Mouse (Mus musculus) right cerebral cortex, postnatal 14 days (tissue): ENCODE measurements around the gene Hivep1.

ENCODE experiments used
- DNase-seq: peaks from one replicate; pipeline ENCODE4 v3.0.0; 2022

The Hivep1 gene

GRCm38 (mm10) chr13:42076751-42077302 is 25.0 kb downstream of the Hivep1 start:
- DNase-seq = no peak

DNA sequence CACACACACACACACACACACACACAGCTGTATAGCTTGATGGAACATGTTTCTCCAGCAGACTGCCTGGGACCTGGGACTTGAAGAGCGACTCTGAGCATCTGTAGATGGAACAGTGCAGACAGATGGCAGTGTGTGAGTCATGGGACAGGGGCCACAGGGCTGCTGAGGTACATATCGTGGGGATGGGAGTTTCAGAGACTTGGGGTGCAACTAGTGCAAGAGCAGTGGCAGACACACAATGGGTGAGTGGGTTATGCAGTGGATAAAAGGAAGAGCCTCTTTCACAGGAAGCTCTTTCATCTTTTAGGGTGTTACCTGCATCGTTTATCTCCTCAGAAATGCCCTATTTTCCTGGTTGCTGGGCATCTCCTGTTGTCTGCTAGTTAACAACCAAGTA is 25.8 kb downstream of the Hivep1 start:
- DNase-seq = no peak

DNA sequence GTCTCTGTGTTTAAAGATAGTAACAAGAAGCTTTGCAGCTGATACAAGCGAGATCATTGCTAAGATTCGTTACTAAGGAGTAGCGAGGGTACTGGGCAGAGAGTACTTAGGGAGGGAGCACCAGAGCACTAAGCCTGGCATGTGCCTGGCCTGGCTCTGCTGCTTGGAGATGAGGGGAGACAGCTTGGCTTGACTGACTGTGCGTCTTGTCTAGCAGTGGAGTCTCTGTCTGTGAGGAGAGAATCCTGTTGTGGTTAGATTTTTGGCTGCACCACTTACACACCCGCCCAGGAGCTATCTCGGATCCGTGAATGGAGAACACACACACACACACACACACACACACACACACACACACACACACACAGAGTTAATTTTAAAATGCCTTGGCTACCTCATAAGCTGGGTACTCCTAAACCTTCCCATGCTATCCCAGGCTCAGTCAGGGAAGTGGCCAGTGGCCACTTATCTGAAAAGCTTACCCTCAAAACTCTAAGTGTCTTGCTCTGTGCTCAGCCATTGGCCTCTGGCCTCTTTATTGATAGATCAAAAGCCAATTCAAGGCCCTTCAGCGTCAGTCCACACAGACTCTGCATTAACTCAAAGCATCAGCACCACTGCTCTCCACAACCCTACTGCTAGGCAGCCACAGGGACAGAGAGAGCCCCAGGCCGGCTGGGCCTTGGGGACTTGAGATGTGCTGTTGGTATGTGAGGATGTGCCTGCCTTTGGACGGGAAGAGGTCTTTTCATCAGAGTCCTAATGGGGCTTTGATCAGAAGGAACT is 28.5 kb downstream of the Hivep1 start:
- no peak for DNase-seq

GRCm38 (mm10) chr13:42088339-42088738 is 36.5 kb downstream of the Hivep1 start:
- no peak for DNase-seq

GRCm38 (mm10) chr13:42089025-42089424 is 37.2 kb downstream of the Hivep1 start:
- DNase-seq = no peak

GRCm38 (mm10) chr13:42090751-42091150 is 38.9 kb downstream of the Hivep1 start:
- DNase-seq = no peak

- no peak for DNase-seq
Measured at GRCm38 (mm10) chr13:42092392-42093139, 40.7 kb downstream of the Hivep1 start.

DNA sequence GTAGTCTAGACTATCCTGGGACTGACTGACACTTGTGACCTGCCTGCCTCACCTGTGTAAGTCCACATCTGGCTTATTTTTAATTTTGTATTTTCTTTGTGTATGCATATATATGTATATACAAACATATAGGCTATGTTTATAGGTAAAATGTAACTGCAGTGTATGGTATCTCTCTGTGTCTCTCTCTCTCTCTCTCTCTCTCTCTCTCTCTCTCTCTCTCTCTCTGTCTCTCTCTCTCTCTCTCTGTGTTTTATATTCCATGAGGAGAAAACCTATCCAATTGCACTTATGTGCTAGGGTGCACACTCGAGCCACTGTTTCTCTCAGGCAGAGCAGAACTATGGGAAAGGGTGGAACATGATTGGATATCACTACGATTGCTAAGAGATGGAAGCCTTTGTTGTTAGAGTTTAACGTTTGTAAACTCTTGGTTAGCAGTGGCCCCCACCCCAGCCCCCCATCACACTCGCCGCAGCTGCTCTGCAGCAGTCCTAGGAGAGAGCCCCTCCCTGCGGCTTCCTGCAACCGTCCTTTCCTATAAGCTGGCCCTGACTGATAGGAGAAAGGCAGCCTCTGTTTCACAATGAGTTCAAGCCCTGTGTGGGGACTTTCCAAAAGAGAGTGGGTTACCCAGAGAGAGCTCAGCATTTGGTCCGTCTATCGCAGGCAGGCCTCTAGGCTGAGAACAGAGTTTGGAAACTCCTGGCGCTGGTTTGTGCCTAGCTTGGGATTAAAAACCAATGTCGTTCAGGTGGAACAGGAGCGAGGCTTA is 41.6 kb downstream of the Hivep1 start:
- no peak for DNase-seq

- DNase-seq = no peak
Measured at GRCm38 (mm10) chr13:42095826-42096515, 44.1 kb downstream of the Hivep1 start.

GRCm38 (mm10) chr13:42097109-42097508 is 45.3 kb downstream of the Hivep1 start:
- DNase-seq = no peak

DNA sequence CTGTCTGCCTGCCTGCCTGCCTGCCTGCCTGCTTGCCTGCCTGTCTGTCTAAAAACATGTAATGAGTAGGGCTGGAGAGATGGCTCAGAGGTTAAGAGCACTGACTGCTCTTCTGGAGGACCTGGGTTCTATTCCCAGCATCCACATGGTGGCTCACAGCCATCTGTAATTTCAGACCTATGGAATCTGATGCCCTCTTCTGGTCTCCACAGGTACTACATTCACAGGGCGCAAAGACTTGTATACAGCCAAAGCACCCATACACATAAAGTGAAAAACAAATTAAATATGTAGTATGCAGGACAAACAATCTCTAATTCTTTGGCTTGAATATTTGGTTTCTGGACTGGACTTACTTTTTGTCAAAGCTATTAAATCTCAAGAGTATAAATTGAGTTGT is 46.7 kb downstream of the Hivep1 start:
- DNase-seq = no peak

GRCm38 (mm10) chr13:42099523-42099922 is 47.7 kb downstream of the Hivep1 start:
- DNase-seq = no peak

GRCm38 (mm10) chr13:42101440-42102190 is 49.8 kb downstream of the Hivep1 start:
- DNase-seq = peak; percentile 34

- DNase-seq = peak; percentile 58
Measured at GRCm38 (mm10) chr13:42102980-42103379, 51.2 kb downstream of the Hivep1 start.

DNA sequence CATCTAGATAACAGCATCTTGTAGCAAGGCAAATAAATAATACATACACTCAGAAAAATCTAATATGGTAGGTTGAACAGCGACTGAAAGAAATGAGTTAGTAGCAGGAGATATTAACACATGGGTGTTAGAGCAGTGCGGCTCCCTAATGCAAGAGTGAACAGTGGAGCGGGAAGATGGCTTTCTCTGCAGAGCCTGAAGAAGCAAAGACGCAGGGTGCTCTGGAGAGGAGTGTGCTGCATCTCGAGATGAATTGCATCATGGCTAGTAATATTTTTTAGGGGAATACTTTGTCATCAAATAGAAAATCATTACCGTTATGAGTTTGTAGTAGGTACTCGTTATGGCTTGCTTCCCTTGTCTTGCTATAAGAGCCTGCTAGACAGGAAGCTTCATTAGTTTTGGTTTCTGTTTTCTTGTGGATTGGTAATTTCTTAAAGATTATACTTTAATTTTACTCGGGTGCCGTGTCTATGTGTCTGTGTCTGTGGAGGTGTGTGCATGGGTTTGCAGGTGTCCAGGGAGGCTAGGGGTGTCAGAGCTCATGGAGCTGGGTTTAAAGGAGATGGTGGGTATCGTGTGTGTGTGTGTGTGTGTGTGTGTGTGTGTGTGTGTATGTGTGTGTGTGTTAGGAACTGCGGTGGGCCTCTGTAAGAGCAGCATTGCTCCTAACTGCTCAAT is 51.8 kb downstream of the Hivep1 start:
- no peak for DNase-seq

DNA sequence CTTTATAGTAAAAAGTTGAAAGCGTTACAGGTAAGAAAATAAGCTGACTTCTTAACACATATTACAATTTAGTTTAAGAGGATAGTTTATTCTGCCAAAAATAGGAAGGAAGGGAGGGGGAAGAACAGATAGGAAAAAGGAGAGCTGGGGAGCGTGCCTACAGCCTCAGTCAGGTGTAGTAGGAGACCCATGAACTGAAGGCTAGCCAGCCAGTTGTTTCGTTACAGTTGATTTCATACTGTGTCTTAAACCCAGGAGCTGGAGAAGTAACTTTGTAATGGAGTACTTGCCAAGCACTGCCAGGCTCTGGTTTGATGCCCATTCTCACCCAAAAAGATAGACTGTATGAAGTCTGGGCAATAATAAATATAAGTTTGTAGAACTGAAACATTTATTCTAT is 52.5 kb downstream of the Hivep1 start:
- DNase-seq = no peak

- no peak for DNase-seq
Measured at GRCm38 (mm10) chr13:42108483-42109215, 56.8 kb downstream of the Hivep1 start.

- DNase-seq = no peak
Measured at GRCm38 (mm10) chr13:42110416-42110815, 58.6 kb downstream of the Hivep1 start.

- DNase-seq = no peak
Measured at GRCm38 (mm10) chr13:42112071-42112470, 60.2 kb downstream of the Hivep1 start.

- no peak for DNase-seq
Measured at GRCm38 (mm10) chr13:42112748-42113147, 60.9 kb downstream of the Hivep1 start.
